ENCODE assay signal across 24 mouse cellular contexts in the genomic region with DNA sequence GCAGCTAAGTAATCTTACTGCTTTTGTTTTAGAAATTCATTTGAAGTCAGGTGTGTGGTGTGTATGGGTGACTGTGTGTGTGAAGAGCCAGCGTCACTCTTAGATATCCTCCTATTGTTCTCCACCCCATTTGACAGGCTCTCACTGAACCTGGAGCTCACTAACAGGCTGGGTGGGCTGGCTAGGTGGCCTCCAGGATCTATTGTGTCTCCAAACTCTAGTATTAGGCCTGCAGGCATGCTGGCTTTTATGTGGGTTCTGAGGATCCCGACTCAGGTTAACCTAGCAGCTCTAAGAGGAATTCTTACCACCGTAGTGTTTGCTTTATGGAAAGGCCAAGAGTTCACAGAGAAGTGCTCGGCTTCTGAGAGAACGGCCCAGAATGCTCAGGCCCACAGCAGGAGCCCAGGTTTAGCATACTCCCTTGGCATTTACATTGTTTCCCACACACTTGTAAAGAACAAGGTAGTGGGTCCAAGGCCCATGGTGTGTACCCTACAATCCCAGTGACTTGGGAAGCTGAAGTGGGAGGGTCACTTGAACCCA. TPM values are rescaled to one million over a fixed set of nuclear protein-coding genes. Genes with fewer than 3 reads are reported as not detected.
A peak's percentile ranks its signal among the peaks of the same experiment; 100 is the strongest.
DNase-seq lines count a peak whose midpoint lies in the region; ATAC-seq and TF ChIP-seq lines count a peak whose summit lies in the region.
"Had no signal": no experiment of that assay in that cellular context is flagged by ENCODE, and none has a peak within 500 bp of the region (broad histone marks: within the 10 kb centered on the region; RNA-seq: fewer than 3 reads in every experiment).

No protein-coding gene starts in this region.

- DNase-seq in hindbrain, embryonic 10.5 days (ENCODE audit: low spot score): no peak
- DNase-seq in hindbrain, embryonic 14.5 days (ENCODE audit: low spot score): no peak
- DNase-seq in lung, adult 2 months: no peak
- DNase-seq in embryonic facial prominence, embryonic 10.5 days (ENCODE audit: low spot score): peak; percentile 23
- DNase-seq in lung, postnatal 10 days: peak; percentile 9
- DNase-seq in cerebellum, adult 18-20 months: no peak
- DNase-seq: adrenal gland, adult 8-10 months; adrenal gland, postnatal 36 days; cerebellum, adult 11-12 months; cerebellum, postnatal 10 days; gastrocnemius, postnatal 25 days; heart, postnatal 4 days had no signal

- no peaks in the 10 kb centered on the region for H3K27me3 ChIP-seq in hindbrain, embryonic 10.5 days (ENCODE audit: insufficient read depth, poor library complexity, severe bottlenecking)
- no peaks in the 10 kb centered on the region for H3K27me3 ChIP-seq in hindbrain, embryonic 14.5 days (ENCODE audit: control insufficient read depth, insufficient read depth, low read length)
- no peaks in the 10 kb centered on the region for H3K27me3 ChIP-seq in lung, embryonic 16.5 days (ENCODE audit: control insufficient read depth, insufficient read depth, low read depth, low read length)
- no peaks in the 10 kb centered on the region for H3K27me3 ChIP-seq in embryonic facial prominence, embryonic 10.5 days (replicated peaks; ENCODE audit: low read depth, poor library complexity, severe bottlenecking)
- H3K27me3 ChIP-seq: CH12.LX; embryonic facial prominence, embryonic 13.5 days; forebrain, embryonic 12.5 days; heart, embryonic 13.5 days; hindbrain, embryonic 13.5 days; Patski had no signal

- H3K4me3 ChIP-seq in hindbrain, embryonic 10.5 days: no peak overlapping the region
- H3K4me3 ChIP-seq in hindbrain, embryonic 14.5 days (replicated peaks; ENCODE audit: low read length): no peak overlapping the region
- no peak overlapping the region for H3K4me3 ChIP-seq in lung, embryonic 16.5 days (ENCODE audit: low read length)
- H3K4me3 ChIP-seq in lung, adult 2 months (replicated peaks; ENCODE audit: extremely low read depth, low read depth, low read length): no peak overlapping the region
- H3K4me3 ChIP-seq in embryonic facial prominence, embryonic 10.5 days: no peak overlapping the region
- H3K4me3 ChIP-seq: embryonic facial prominence, embryonic 13.5 days; forebrain, embryonic 12.5 days; heart, embryonic 13.5 days; hindbrain, embryonic 13.5 days had no signal

- peaks cover 12% of the 10 kb centered on the region; the same call in 1 of the 2 replicates for H3K36me3 ChIP-seq in hindbrain, embryonic 10.5 days
- H3K36me3 ChIP-seq in hindbrain, embryonic 14.5 days (replicated peaks; ENCODE audit: control insufficient read depth, insufficient read depth): peaks cover 26% of the 10 kb centered on the region
- peaks cover 2% of the 10 kb centered on the region; the same call in 1 of the 2 replicates for H3K36me3 ChIP-seq in lung, embryonic 16.5 days (ENCODE audit: control insufficient read depth, insufficient read depth, low read length)
- peaks cover 8% of the 10 kb centered on the region for H3K36me3 ChIP-seq in embryonic facial prominence, embryonic 10.5 days (replicated peaks)

- ATAC-seq in hindbrain, embryonic 14.5 days (ENCODE audit: low FRiP score): no peak
- peak; percentile 81 for ATAC-seq in lung, embryonic 16.5 days (ENCODE audit: low read depth)
- ATAC-seq in CD4-positive, CD25-positive, alpha-beta regulatory T cell, adult 4 months: no peak
- ATAC-seq: forebrain, embryonic 16.5 days; intestine, embryonic 16.5 days; Patski had no signal

- H3K4me2 ChIP-seq in hindbrain, embryonic 14.5 days (replicated peaks): no peak overlapping the region
- H3K4me2 ChIP-seq in lung, embryonic 16.5 days (ENCODE audit: low read depth, low read length): no peak overlapping the region
- H3K4me2 ChIP-seq: embryonic facial prominence, embryonic 13.5 days; forebrain, embryonic 12.5 days; heart, embryonic 13.5 days; hindbrain, embryonic 13.5 days had no signal

- peaks cover 19% of the 10 kb centered on the region for H3K4me1 ChIP-seq in hindbrain, embryonic 10.5 days (replicated peaks)
- no peaks in the 10 kb centered on the region for H3K4me1 ChIP-seq in hindbrain, embryonic 14.5 days (replicated peaks; ENCODE audit: control insufficient read depth, insufficient read depth, low read length)
- 0 out of 2 replicates have a peak, but pooled peaks cover 2% of the 10 kb centered on the region for H3K4me1 ChIP-seq in lung, embryonic 16.5 days (replicated peaks; ENCODE audit: control insufficient read depth, insufficient read depth, low read length)
- no peaks in the 10 kb centered on the region; the same call in 1 of the 2 replicates for H3K4me1 ChIP-seq in lung, adult 2 months (ENCODE audit: control insufficient read depth, insufficient read depth, low read length)
- H3K4me1 ChIP-seq in embryonic facial prominence, embryonic 10.5 days: peaks cover 26% of the 10 kb centered on the region
- H3K4me1 ChIP-seq: heart, embryonic 13.5 days had no signal

- WGBS in hindbrain, embryonic 10.5 days: 46% methylated on average over 5 of the region's 5 CpGs
- 43% methylated on average over 5 of the region's 5 CpGs for WGBS in hindbrain, embryonic 14.5 days
- WGBS in lung, embryonic 16.5 days: 33% methylated on average over 5 of the region's 5 CpGs
- 52% methylated on average over 5 of the region's 5 CpGs for WGBS in lung, adult 2 months
- WGBS in embryonic facial prominence, embryonic 10.5 days: 51% methylated on average over 5 of the region's 5 CpGs

- TF ChIP-seq CTCF in lung, adult 2 months (IDR thresholded peaks at IDR 0.05; ENCODE audit: insufficient read depth, low read length): no peak

- peak overlapping the region; percentile 56 for H3K27ac ChIP-seq in hindbrain, embryonic 10.5 days
- H3K27ac ChIP-seq in hindbrain, embryonic 14.5 days: no peak overlapping the region
- peak overlapping the region; percentile 36 for H3K27ac ChIP-seq in lung, embryonic 16.5 days (ENCODE audit: low read length)
- 0 out of 2 replicates have a peak overlapping the region, but pooled peaks have one; percentile 44 for H3K27ac ChIP-seq in embryonic facial prominence, embryonic 10.5 days (replicated peaks)
- H3K27ac ChIP-seq: embryonic facial prominence, embryonic 13.5 days; forebrain, embryonic 12.5 days; heart, embryonic 13.5 days; hindbrain, embryonic 13.5 days had no signal

- H3K9me3 ChIP-seq in hindbrain, embryonic 10.5 days: no peaks in the 10 kb centered on the region
- H3K9me3 ChIP-seq in hindbrain, embryonic 14.5 days (ENCODE audit: control insufficient read depth, low read length): no peaks in the 10 kb centered on the region
- no peaks in the 10 kb centered on the region for H3K9me3 ChIP-seq in lung, embryonic 16.5 days (ENCODE audit: control insufficient read depth, low read length)
- no peaks in the 10 kb centered on the region for H3K9me3 ChIP-seq in embryonic facial prominence, embryonic 10.5 days
- H3K9me3 ChIP-seq: embryonic facial prominence, embryonic 13.5 days; forebrain, embryonic 12.5 days; heart, embryonic 13.5 days; hindbrain, embryonic 13.5 days had no signal

- no peak for TF ChIP-seq POLR2A in lung, adult 2 months (IDR thresholded peaks at IDR 0.05; ENCODE audit: borderline replicate concordance, extremely low read depth, low read depth, low read length)

- H3K9ac ChIP-seq in hindbrain, embryonic 14.5 days: no peak overlapping the region
- no peak overlapping the region for H3K9ac ChIP-seq in lung, embryonic 16.5 days (ENCODE audit: low read length)
- H3K9ac ChIP-seq: embryonic facial prominence, embryonic 13.5 days; forebrain, embryonic 12.5 days; heart, embryonic 13.5 days; hindbrain, embryonic 13.5 days had no signal

RNA-seq across cellular contexts. Expression of a gene that starts 23.5 kb away (rescaled TPM):
- polyA plus RNA-seq in hindbrain, embryonic 10.5 days (2016; fragmentation: Nextera tagmentation; extraction: Ambion mirVana): 14.4 and 15.9 TPM in 2 replicates
- 9.0 and 9.5 TPM in 2 replicates for polyA plus RNA-seq in hindbrain, embryonic 14.5 days (2014; fragmentation: Nextera tagmentation; extraction: Ambion mirVana)
- 41.7 and 42.8 TPM in 2 replicates for polyA plus RNA-seq in lung, embryonic 16.5 days (2015; fragmentation: Nextera tagmentation; extraction: Ambion mirVana)
- polyA plus RNA-seq in lung, adult 2 months (2012; rRNA removed): 15.6 and 16.0 TPM in 2 replicates
- 24.6 and 29.7 TPM in 2 replicates for polyA plus RNA-seq in embryonic facial prominence, embryonic 10.5 days (2016; fragmentation: Nextera tagmentation; extraction: Ambion mirVana)
- 10 to 100 TPM; 13.4 to 14.2 TPM for polyA plus RNA-seq in CD4-positive, CD25-positive, alpha-beta regulatory T cell, adult 4 months (2017; shearing (Covaris generic))

RNA-seq across cellular contexts. Expression of a gene that starts 51.3 kb away (rescaled TPM):
- polyA plus RNA-seq in hindbrain, embryonic 10.5 days (2016; fragmentation: Nextera tagmentation; extraction: Ambion mirVana): 1.4 and 3.8 TPM in 2 replicates
- 3.9 and 5.5 TPM in 2 replicates for polyA plus RNA-seq in hindbrain, embryonic 14.5 days (2014; fragmentation: Nextera tagmentation; extraction: Ambion mirVana)
- polyA plus RNA-seq in lung, embryonic 16.5 days (2015; fragmentation: Nextera tagmentation; extraction: Ambion mirVana): 10.8 and 11.8 TPM in 2 replicates
- 13.6 and 14.8 TPM in 2 replicates for polyA plus RNA-seq in lung, adult 2 months (2012; rRNA removed)
- 0.65 and 0.99 TPM in 2 replicates for polyA plus RNA-seq in embryonic facial prominence, embryonic 10.5 days (2016; fragmentation: Nextera tagmentation; extraction: Ambion mirVana)
- not detected for polyA plus RNA-seq in CD4-positive, CD25-positive, alpha-beta regulatory T cell, adult 4 months (2017; shearing (Covaris generic))
- polyA plus RNA-seq: C2C12; heart, embryonic 13.5 days; heart, postnatal 0 days had no signal

Comparison
In these comparisons a context has a peak if more than half of its experiments do, and no peak if none do; other contexts are left out.
1. DNase-seq: peak in embryonic facial prominence, embryonic 10.5 days (single experiment) and lung, postnatal 10 days (single experiment); none in hindbrain, embryonic 10.5 days (single experiment), hindbrain, embryonic 14.5 days (single experiment), lung, adult 2 months (single experiment) and cerebellum, adult 18-20 months (0 of 2).